13 mouse cellular contexts compared by ENCODE assay signal in genomic region chr9:61381063-61381408, GRCm38 (mm10). TPM values are rescaled to one million over a fixed set of nuclear protein-coding genes. Genes with fewer than 3 reads are reported as not detected.
DNase-seq lines count a peak whose midpoint lies in the region; ATAC-seq and TF ChIP-seq lines count a peak whose summit lies in the region.
"Had no signal": no experiment of that assay in that cellular context is flagged by ENCODE, and none has a peak within 500 bp of the region (broad histone marks: within the 10 kb centered on the region; RNA-seq: fewer than 3 reads in every experiment).

No protein-coding gene starts in this region.

- peak overlapping the region; percentile 42; the same call in 1 of the 2 replicates for H3K4me2 ChIP-seq in heart, embryonic 16.5 days (ENCODE audit: low read depth, low read length)
- H3K4me2 ChIP-seq in CH12.LX (ENCODE audit: insufficient read depth, low read depth, poor library complexity, severe bottlenecking), result no peak overlapping the region
- no peak overlapping the region; the same call in 1 of the 2 replicates for H3K4me2 ChIP-seq in forebrain, embryonic 11.5 days (ENCODE audit: low read depth, low read length, severe bottlenecking)
- no peak overlapping the region for H3K4me2 ChIP-seq in liver, postnatal 0 days (ENCODE audit: low read depth, low read length)

- H3K9me3 ChIP-seq in heart, embryonic 16.5 days (replicated peaks; ENCODE audit: control insufficient read depth, low read length), result no peaks in the 10 kb centered on the region
- no peaks in the 10 kb centered on the region for H3K9me3 ChIP-seq in CH12.LX (replicated peaks; ENCODE audit: low read length)
- H3K9me3 ChIP-seq in forebrain, embryonic 11.5 days (ENCODE audit: control insufficient read depth, low read length), result no peaks in the 10 kb centered on the region
- no peaks in the 10 kb centered on the region for H3K9me3 ChIP-seq in liver, postnatal 0 days (ENCODE audit: low read length)
- H3K9me3 ChIP-seq: liver, embryonic 12.5 days had no signal

- 0 out of 2 replicates have a peak, but pooled peaks cover 3% of the 10 kb centered on the region for H3K36me3 ChIP-seq in heart, embryonic 16.5 days (ENCODE audit: control insufficient read depth, insufficient read depth)
- peaks cover 5 to 87% of the 10 kb centered on the region in 2 experiments for H3K36me3 ChIP-seq in CH12.LX (replicated peaks in 1 of 2; ENCODE audit: control insufficient read depth in 1 of 2, insufficient read depth in 1 of 2, low read length in 1 of 2)
- H3K36me3 ChIP-seq in forebrain, embryonic 11.5 days (ENCODE audit: control insufficient read depth, insufficient read depth, low read length), result peaks cover 3% of the 10 kb centered on the region; the same call in 1 of the 2 replicates
- H3K36me3 ChIP-seq in liver, postnatal 0 days (replicated peaks; ENCODE audit: insufficient read depth, low read length), result peaks cover 11% of the 10 kb centered on the region; the same call in 1 of the 2 replicates

- no peak for DNase-seq in heart, adult 9 months (ENCODE audit: low spot score in 2 of 2)
- DNase-seq in CH12.LX (ENCODE audit: extremely low read depth), result no peak
- DNase-seq in forebrain, embryonic 11.5 days (ENCODE audit: low spot score), result no peak
- peak; percentile 59 for DNase-seq in lung, postnatal 36 days
- no peak for DNase-seq in left cerebral cortex, adult 2 months (ENCODE audit: extremely low spot score in 1 of 2, low spot score in 2 of 2)
- no peak for DNase-seq in liver, postnatal 0 days
- DNase-seq: gastrocnemius, postnatal 25 days; kidney, adult 9 months; layer of hippocampus, postnatal 36 days; thymus, adult 18-20 months had no signal

- WGBS in heart, embryonic 16.5 days, result 23% methylated on average over 2 of the region's 2 CpGs
- 46% methylated on average over 2 of the region's 2 CpGs for WGBS in forebrain, embryonic 11.5 days
- WGBS in liver, postnatal 0 days (ENCODE audit: insufficient replicate concordance), result 80% methylated on average over 2 of the region's 2 CpGs

- no peak overlapping the region for H3K9ac ChIP-seq in heart, embryonic 16.5 days (ENCODE audit: low read length)
- no peak overlapping the region for H3K9ac ChIP-seq in CH12.LX (ENCODE audit: insufficient read depth, low read depth)
- H3K9ac ChIP-seq in forebrain, embryonic 11.5 days (ENCODE audit: low read length), result no peak overlapping the region
- no peak overlapping the region for H3K9ac ChIP-seq in liver, postnatal 0 days (replicated peaks)
- H3K9ac ChIP-seq: liver, embryonic 12.5 days had no signal

- dilution Hi-C loops in CH12.LX (cut with MboI; ENCODE audit: extremely low pct_ligation_motif_present, extremely low pct_unique_long_range_greater_than_20kb, low sequenced_read_pairs), result no loop called here

- in situ Hi-C loops in CH12.LX (cut with MboI; ENCODE audit: low pct_ligation_motif_present, low pct_unique_long_range_greater_than_20kb, low sequenced_read_pairs), result no loop called here

- no peak for TF ChIP-seq RAD21 in CH12.LX (IDR thresholded peaks at IDR 0.05; ENCODE audit: low read depth, low read length)

- TF ChIP-seq CTCF in CH12.LX (conservative IDR thresholded peaks at IDR 0.05 in 1 of 2, IDR thresholded peaks at IDR 0.05 in 1 of 2; ENCODE audit: low read depth in 2 of 2, low read length in 2 of 2), result no peak
- no peak for TF ChIP-seq CTCF in left cerebral cortex, adult 2 months (IDR thresholded peaks at IDR 0.05)
- no peak for TF ChIP-seq CTCF in liver, postnatal 0 days (IDR thresholded peaks at IDR 0.05; ENCODE audit: low read depth)

- no peak for TF ChIP-seq POLR2A in CH12.LX (IDR thresholded peaks at IDR 0.05; ENCODE audit: low read depth, low read length)

- no peaks in the 10 kb centered on the region for H3K79me2 ChIP-seq in CH12.LX (replicated peaks; ENCODE audit: control insufficient read depth, extremely low read depth, insufficient read depth, poor library complexity, severe bottlenecking)

- peaks cover 77% of the 10 kb centered on the region for H3K27me3 ChIP-seq in heart, embryonic 16.5 days (ENCODE audit: control insufficient read depth, insufficient read depth, low read length)
- no peaks in the 10 kb centered on the region for H3K27me3 ChIP-seq in CH12.LX (replicated peaks)
- H3K27me3 ChIP-seq in forebrain, embryonic 11.5 days (ENCODE audit: control insufficient read depth, insufficient read depth, low read length), result no peaks in the 10 kb centered on the region
- H3K27me3 ChIP-seq in liver, postnatal 0 days (ENCODE audit: insufficient read depth, low read length), result no peaks in the 10 kb centered on the region

- no peak overlapping the region for H3K4me3 ChIP-seq in heart, embryonic 16.5 days (ENCODE audit: low read length)
- no peak overlapping the region for H3K4me3 ChIP-seq in CH12.LX (replicated peaks in 1 of 3; ENCODE audit: low read depth in 2 of 3, low read length in 2 of 3, poor library complexity in 1 of 3)
- no peak overlapping the region for H3K4me3 ChIP-seq in forebrain, embryonic 11.5 days (ENCODE audit: low read depth, low read length)
- no peak overlapping the region for H3K4me3 ChIP-seq in left cerebral cortex, adult 2 months
- no peak overlapping the region for H3K4me3 ChIP-seq in liver, postnatal 0 days (ENCODE audit: low read depth, low read length)
- H3K4me3 ChIP-seq: erythroblast, embryonic 14.5 days; liver, embryonic 12.5 days had no signal

- intact Hi-C loops in left cerebral cortex, adult 2 months (cut with DNase I), result no loop called here

- peak; percentile 65 for ATAC-seq in heart, embryonic 16.5 days (replicated peaks; ENCODE audit: extremely low read depth, insufficient read depth, low FRiP score)
- ATAC-seq in forebrain, embryonic 11.5 days (replicated peaks; ENCODE audit: low FRiP score), result no peak; the same call in 1 of the 2 replicates
- ATAC-seq in liver, postnatal 0 days, result no peak
- ATAC-seq: liver, embryonic 12.5 days had no signal

- H3K27ac ChIP-seq in heart, embryonic 16.5 days (ENCODE audit: low read length), result peak overlapping the region; percentile 16; the same call in 1 of the 2 replicates
- H3K27ac ChIP-seq in CH12.LX (ENCODE audit: insufficient read depth, low read depth), result no peak overlapping the region
- peak overlapping the region; percentile 53; the same call in 1 of the 2 replicates for H3K27ac ChIP-seq in forebrain, embryonic 11.5 days (ENCODE audit: low read depth, low read length)
- H3K27ac ChIP-seq in left cerebral cortex, adult 2 months, result no peak overlapping the region
- no peak overlapping the region for H3K27ac ChIP-seq in liver, postnatal 0 days (ENCODE audit: low read depth)
- H3K27ac ChIP-seq: liver, embryonic 12.5 days had no signal

- TF ChIP-seq EP300 in CH12.LX (IDR thresholded peaks at IDR 0.05; ENCODE audit: low read length), result no peak
- TF ChIP-seq EP300 in liver, postnatal 0 days (IDR thresholded peaks at IDR 0.05; ENCODE audit: low read depth), result no peak

- H3K4me1 ChIP-seq in heart, embryonic 16.5 days (ENCODE audit: control insufficient read depth, insufficient read depth, low read length), result peaks cover 63% of the 10 kb centered on the region
- peaks cover 5 to 66% of the 10 kb centered on the region in 2 experiments; a peak in 2 of 4 replicates for H3K4me1 ChIP-seq in CH12.LX (ENCODE audit: control insufficient read depth in 1 of 2, insufficient read depth in 2 of 2)
- peaks cover 91% of the 10 kb centered on the region for H3K4me1 ChIP-seq in forebrain, embryonic 11.5 days (replicated peaks; ENCODE audit: control insufficient read depth, insufficient read depth, low read length)
- H3K4me1 ChIP-seq in liver, postnatal 0 days (ENCODE audit: insufficient read depth), result peaks cover 65% of the 10 kb centered on the region

TF ChIP-seq in CH12.LX, 34 proteins besides CTCF, POLR2A, EP300 and RAD21:
- no peak for TF ChIP-seq NRF1 (IDR thresholded peaks at IDR 0.05; ENCODE audit: low read depth, low read length)
- TF ChIP-seq ZKSCAN1 (IDR thresholded peaks at IDR 0.05; ENCODE audit: borderline replicate concordance, low read depth, low read length), result no peak
- TF ChIP-seq CHD2 (IDR thresholded peaks at IDR 0.05; ENCODE audit: low read length), result 0 out of 2 replicates have a peak, but pooled peaks have one; percentile 23

RNA-seq across cellular contexts. Expression of gene Tle3, which starts 8.9 kb away (rescaled TPM):
- polyA plus RNA-seq in heart, embryonic 16.5 days (2015; fragmentation: Nextera tagmentation; extraction: Ambion mirVana), result 9.8 and 10.8 TPM in 2 replicates
- total RNA-seq in CH12.LX (2012; rRNA removed) (17.2 and 22.8 TPM in 2 replicates), CH12.LX (2014; rRNA removed) (8.1 and 8.4 TPM in 2 replicates)
- polyA plus RNA-seq in CH12.LX (2012; ENCODE audit: insufficient read length, low read depth), result 26.0 and 29.1 TPM in 2 replicates
- polyA plus RNA-seq in forebrain, embryonic 11.5 days (2014; fragmentation: Nextera tagmentation; extraction: Ambion mirVana), result 57.8 and 58.2 TPM in 2 replicates
- 10 to 100 TPM; 69.2 to 71.5 TPM for total RNA-seq in left cerebral cortex, adult 2 months (2021)
- polyA plus RNA-seq in liver, postnatal 0 days (2015; fragmentation: Nextera tagmentation; extraction: Ambion mirVana), result 3.2 and 3.6 TPM in 2 replicates

Comparison
In these comparisons a context has a peak if more than half of its experiments do, and no peak if none do; other contexts are left out.
1. H3K27ac ChIP-seq: peak in heart, embryonic 16.5 days (single experiment) and forebrain, embryonic 11.5 days (single experiment); none in CH12.LX (single experiment), left cerebral cortex, adult 2 months (single experiment) and liver, postnatal 0 days (single experiment).